Mouse (Mus musculus) stomach, adult 2 months (tissue): Measurements from ENCODE around the gene Coq9. TPM values are rescaled to one million over a fixed set of nuclear protein-coding genes. Genes with fewer than 3 reads are reported as not detected.

Experiments used
- polyA plus RNA-seq: library from polyadenylated mRNA; depleted of rRNA; stranded (reverse); fragments of >200 nt; gene quantifications from 2 replicates; pipeline ENCODE4 v1.2.3, GENCODE M21; 2012; rRNA removed

Coq9 gene
- polyA plus RNA-seq = 142 and 188 TPM in 2 replicates

DNA sequence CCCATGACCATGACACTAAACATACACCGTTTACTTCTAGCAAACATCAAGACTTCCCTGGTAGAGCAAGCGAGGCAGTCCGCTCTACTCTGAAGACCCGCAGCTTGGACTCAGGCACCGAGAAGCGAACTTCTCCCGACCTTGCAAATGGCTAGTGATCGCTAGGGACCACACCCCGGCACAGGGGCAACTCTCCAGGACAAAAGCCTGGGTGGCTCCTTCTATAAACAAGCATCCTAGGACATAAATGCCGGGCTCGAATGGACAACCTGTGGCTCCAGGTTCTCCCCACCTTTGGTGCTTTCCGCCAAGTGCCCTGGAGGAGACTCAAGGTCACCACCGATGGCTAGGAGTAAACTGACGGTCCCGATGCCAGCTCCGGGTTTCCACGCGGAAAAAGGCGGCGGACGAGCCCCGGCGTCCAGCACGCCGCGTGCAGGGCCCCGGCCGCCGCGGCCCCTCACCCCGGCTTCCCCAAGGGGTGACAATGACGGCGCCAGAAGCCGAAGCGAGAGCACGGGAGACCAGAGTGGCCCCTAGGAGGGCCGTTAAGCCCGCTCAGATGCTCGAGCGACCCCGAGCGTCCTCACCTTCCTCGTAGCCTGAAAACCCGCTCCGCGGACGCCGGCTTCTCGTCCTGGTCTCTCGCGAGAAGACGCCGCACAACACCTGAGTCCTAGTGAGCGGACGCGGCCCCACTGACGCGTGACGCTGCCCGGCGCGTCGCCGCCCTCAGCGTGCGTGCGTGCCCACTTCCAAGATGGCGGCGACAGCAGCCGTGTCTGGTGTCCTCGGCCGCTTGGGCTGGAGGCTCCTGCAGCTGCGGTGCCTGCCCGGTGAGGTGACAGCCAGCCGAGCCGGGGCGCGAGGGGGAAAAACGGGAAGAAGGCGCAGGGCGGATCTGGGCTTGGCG, at the start of gene Coq9, which contains the start of gene Ciapin1:
Gene Coq9, plus strand, starts transcription at position 660 of the 913 bp plus-strand sequence.
Gene Ciapin1, minus strand, starts transcription at position 697 of the 913 bp plus-strand sequence.

DNA sequence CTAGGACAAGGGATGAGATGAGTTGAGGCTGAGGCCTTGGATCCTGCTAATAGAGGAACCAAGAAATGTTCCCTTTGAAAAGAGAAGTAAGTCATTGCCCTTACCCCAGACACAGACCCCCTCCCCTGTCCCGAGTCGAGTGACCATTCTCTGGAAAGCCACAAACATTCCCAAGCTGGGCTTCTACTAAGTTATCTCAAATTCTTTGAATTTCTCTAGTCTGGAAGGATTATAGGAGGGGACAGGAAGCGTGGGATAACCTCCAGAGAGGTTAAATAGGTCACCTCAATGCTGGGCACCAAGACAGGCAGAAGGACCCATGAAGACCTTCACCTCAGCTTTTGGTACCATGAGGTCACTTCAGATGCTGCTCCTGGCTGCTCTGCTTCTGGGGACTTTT, 28.0 kb upstream of the Coq9 start, which contains the start of gene Ccl17:
Gene Ccl17, plus strand, starts transcription at position 301 of the 400 bp plus-strand sequence.

DNA sequence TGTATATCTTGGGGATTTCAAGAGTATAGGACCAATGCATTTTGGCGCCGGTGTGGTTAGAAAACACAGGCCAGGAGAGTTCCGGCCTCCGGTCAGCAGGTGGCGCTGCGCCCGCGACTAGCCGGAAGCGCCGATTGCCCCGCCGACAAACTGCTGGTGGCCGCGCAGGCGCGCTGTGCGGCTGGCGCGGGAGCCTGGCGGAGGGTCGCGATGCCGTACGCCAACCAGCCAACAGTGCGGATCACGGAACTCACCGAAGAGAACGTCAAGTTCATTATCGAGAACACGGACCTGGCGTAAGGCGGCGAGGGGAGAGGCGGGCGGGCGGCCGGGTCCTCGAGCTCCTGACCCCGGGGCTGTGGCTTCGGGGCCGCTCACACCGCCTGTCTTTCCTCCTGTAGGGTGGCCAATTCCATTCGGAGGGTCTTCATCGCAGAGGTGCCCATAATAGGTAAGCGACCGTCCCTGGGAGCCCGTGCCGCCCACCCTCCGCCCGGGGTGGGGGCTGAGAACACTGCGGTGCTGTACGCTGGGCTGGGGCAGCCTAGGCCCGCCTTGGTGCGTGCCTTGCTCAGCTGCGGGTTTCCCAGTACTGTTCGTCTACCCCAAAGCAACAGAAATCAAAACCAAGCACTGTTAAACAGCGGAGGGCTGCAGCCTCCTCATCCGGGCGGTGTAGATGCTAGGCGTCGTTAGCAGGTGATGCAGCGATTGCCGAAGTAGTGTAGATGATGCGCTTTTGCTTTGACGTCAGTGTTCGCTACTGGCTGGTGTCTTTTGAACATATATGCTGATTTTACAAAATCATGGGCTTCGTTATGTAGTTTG, 19.4 kb downstream of the Coq9 start, which contains the start of gene Polr2c:
Gene Polr2c, plus strand, starts transcription at position 105 of the 828 bp plus-strand sequence.

DNA sequence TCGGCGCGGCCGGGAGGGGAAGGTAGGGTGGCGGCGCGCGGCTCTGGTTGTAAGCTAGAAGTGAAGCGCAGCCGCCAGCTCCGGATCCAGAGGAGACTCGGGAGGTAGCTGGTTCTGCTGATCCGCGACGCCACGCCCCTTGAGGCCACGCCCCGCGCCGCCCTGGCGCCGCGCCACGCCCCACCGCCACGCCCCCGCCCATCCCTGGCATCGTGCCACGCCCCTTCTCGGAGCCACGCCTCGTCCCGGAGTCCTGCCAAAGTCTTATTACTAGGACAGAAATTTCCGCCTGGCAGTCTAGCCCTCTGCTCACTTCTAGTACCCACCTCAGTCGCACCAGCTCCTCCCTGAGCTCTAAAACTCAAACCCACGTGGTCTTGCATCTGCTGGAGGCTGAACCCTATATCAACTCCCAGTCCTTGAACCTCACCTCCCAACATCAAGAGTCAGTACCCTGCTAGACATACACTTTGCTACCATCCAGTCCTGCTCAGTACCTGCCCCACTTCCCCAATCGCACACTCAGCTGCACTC, 38.1 kb downstream of the Coq9 start, which contains the start of gene Dok4:
Gene Dok4, minus strand, starts transcription at position 134 of the 534 bp plus-strand sequence.

Other genes starting within 250 kb of the Coq9 start
- 1.0 and 1.4 TPM in 2 replicates for gene Rspry1, start 236.4 kb upstream of the Coq9 start, polyA plus RNA-seq
- 12.1 and 14.8 TPM in 2 replicates for gene Fam192a, start 236.3 kb upstream of the Coq9 start, polyA plus RNA-seq
- gene Arl2bp, start 171.7 kb upstream of the Coq9 start, polyA plus RNA-seq = 39.1 and 45.9 TPM in 2 replicates
- gene Pllp, start 142.0 kb upstream of the Coq9 start, polyA plus RNA-seq = 251 and 277 TPM in 2 replicates
- 0.81 and 1.1 TPM in 2 replicates for gene Ccl22, start 92.7 kb upstream of the Coq9 start, polyA plus RNA-seq
- 24.9 and 32.0 TPM in 2 replicates for gene Cx3cl1, start 66.3 kb upstream of the Coq9 start, polyA plus RNA-seq
- gene Ccl17, start 27.9 kb upstream of the Coq9 start, polyA plus RNA-seq = 0.25 and 0.60 TPM in 2 replicates
- gene Ciapin1, start within 50 bp of the Coq9 start, polyA plus RNA-seq = 36.6 and 43.9 TPM in 2 replicates
- 25.0 and 28.4 TPM in 2 replicates for gene Polr2c, start 19.1 kb downstream of the Coq9 start, polyA plus RNA-seq
- gene Dok4, start 38.0 kb downstream of the Coq9 start, polyA plus RNA-seq = 23.7 and 26.4 TPM in 2 replicates
- gene Ccdc102a, start 79.8 kb downstream of the Coq9 start, polyA plus RNA-seq = 7.0 and 11.3 TPM in 2 replicates
- gene Adgrg5, start 85.4 kb downstream of the Coq9 start, polyA plus RNA-seq = 1.0 and 1.4 TPM in 2 replicates
- 97.9 and 117 TPM in 2 replicates for gene Adgrg1, start 136.4 kb downstream of the Coq9 start, polyA plus RNA-seq
- gene Adgrg3, start 179.4 kb downstream of the Coq9 start, polyA plus RNA-seq = 1.7 and 2.5 TPM in 2 replicates
- gene Drc7, start 216.8 kb downstream of the Coq9 start, polyA plus RNA-seq = not detected in 2 replicates
- 9.2 and 10.0 TPM in 2 replicates for gene Katnb1, start 242.9 kb downstream of the Coq9 start, polyA plus RNA-seq